Mouse (Mus musculus) limb, embryonic 12.5 days (tissue): Measurements from ENCODE around the gene Mtrex. TPM values are rescaled to one million over a fixed set of nuclear protein-coding genes. Genes with fewer than 3 reads are reported as not detected.

Experiments used
- ATAC-seq: fragments of 200-750 bp; cut with Nextera tagmentation; 2 replicates; pipeline ENCODE4 v1.8.0; 2017; ENCODE audit warnings: low read depth, moderate TSS enrichment; ENCODE audit not compliant: insufficient number of reproducible peaks, insufficient read depth, low FRiP score, low TSS enrichment
- H3K27ac ChIP-seq: fragments of 300-500 bp; sonication (generic); 2 replicates; pipeline ENCODE4 v1.5.1; 2016; ENCODE audit warnings: mild to moderate bottlenecking, moderate library complexity
- H3K27me3 ChIP-seq: fragments of 300-500 bp; sonication (generic); 2 replicates; pipeline ENCODE4 v1.6.1; 2016; ENCODE audit warnings: mild to moderate bottlenecking, moderate library complexity
- H3K36me3 ChIP-seq: fragments of 300-500 bp; sonication (generic); 2 replicates; pipeline ENCODE4 v1.6.1; 2016; ENCODE audit warnings: mild to moderate bottlenecking, moderate library complexity
- H3K4me1 ChIP-seq: fragments of 300-500 bp; sonication (generic); replicated peaks from 2 replicates; pipeline ENCODE4 v1.6.1; 2016
- H3K4me2 ChIP-seq: fragments of 300-500 bp; sonication (generic); 2 replicates; pipeline ENCODE4 v1.6.1; 2016; ENCODE audit warnings: mild to moderate bottlenecking, moderate library complexity
- H3K4me3 ChIP-seq: fragments of 300-500 bp; sonication (generic); replicated peaks from 2 replicates; pipeline ENCODE4 v1.5.1; 2016; ENCODE audit warnings: mild to moderate bottlenecking
- H3K9ac ChIP-seq: fragments of 300-500 bp; sonication (generic); replicated peaks from 2 replicates; pipeline ENCODE4 v1.6.1; 2016; ENCODE audit warnings: mild to moderate bottlenecking, moderate library complexity
- H3K9me3 ChIP-seq: fragments of 300-500 bp; sonication (generic); 2 replicates; pipeline ENCODE4 v1.6.1; 2016; ENCODE audit warnings: mild to moderate bottlenecking, moderate library complexity
- WGBS: fragments of 180-500 bp; shearing (Covaris S2); methylation state at CpG from one replicate; pipeline ENCODE4 v1.1.7; 2016; 5-methylcytosine and 5-hydroxymethylcytosine counted together
- polyA plus RNA-seq: library from polyadenylated mRNA; unstranded; fragments of >200 nt; fragmentation: Nextera tagmentation; extraction: Ambion mirVana; gene quantifications from 2 replicates; pipeline ENCODE4 v1.2.1, GENCODE M21; 2016

The Mtrex gene
- polyA plus RNA-seq, 1 experiment from 2014 or later: 97.3 TPM

DNA sequence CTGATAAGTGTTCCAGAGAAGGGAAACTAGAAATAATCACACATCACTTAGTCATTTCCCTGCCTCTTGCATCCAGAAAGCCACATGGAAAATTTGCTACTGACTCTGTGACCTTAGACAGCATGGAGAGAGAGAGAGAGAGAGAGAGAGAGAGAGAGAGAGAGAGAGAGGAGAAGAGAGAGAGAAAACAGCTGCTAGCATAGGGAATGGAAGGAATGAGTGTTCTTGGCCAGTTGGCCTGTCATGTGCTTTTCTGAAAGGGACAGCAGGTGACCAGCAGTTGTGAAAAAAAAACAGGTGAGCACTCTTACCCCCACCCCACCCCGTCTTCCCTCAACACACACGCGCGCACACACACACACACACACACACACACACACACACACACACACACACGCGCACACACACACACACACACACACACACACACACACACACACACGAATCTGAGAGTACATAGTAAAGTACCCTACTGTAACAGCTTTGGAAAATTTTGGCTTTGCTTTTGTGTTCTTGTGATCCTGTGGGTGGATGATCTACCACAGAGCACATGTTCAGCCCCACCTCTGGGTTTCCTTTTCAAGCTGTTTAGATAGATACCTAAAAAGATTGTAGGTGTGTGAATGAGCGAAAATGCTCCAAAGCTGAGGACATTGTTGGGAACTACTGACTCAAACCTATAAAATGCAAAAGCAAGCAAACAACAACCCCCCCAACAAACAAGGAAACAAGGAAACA is 103.1 kb downstream of the Mtrex start:
- no peak overlapping the region for H3K4me2 ChIP-seq
- H3K9ac ChIP-seq: no peak overlapping the region
- H3K4me1 ChIP-seq: peaks cover 5% of the 10 kb centered on the region
- H3K36me3 ChIP-seq: no peaks in the 10 kb centered on the region; the same call in 1 of the 2 replicates
- H3K4me3 ChIP-seq: no peak overlapping the region
- ATAC-seq: no peak
- WGBS: 75% methylated on average over 4 of the region's 8 CpGs
- H3K9me3 ChIP-seq: no peaks in the 10 kb centered on the region
- no peak overlapping the region for H3K27ac ChIP-seq
- H3K27me3 ChIP-seq: no peaks in the 10 kb centered on the region

DNA sequence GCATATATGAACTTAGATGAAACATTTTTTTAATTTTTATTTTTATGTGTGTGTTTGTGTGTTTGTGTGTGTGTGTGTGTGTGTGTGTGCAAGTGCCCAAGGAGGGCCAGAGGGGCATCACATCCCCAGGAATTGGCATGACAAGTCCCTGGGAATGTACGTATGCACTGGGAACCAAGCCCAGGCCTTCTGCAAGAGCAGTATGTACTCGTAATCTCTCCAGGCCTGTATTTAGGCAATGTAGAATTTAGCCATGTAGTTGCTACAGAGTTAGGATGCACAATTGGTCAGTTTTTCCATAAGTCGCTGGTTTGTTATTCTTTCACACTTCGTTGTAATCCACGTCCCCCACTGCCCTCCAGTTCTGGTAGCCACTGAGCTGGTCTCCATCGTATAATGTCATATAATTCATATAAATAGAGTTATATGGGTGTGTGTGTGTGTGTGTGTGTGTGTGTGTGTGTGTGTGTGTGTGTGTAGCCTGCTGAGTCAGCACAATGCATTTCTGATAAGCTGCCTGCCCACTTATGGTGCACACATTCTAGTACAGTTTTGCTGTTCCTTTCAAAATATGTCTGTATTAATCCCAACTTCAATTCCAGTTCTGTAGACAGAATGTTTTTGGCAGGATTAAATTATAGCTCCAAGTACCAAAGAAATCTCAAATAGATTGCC is 103.8 kb downstream of the Mtrex start:
- Histone ChIP-seq H3K9ac (no peak overlapping the region), H3K9me3 (no peaks in the 10 kb centered on the region), H3K27ac (no peak overlapping the region), H3K27me3 (no peaks in the 10 kb centered on the region), H3K4me3 (no peak overlapping the region), H3K4me2 (no peak overlapping the region), H3K36me3 (no peaks in the 10 kb centered on the region; the same call in 1 of the 2 replicates), H3K4me1 (no peaks in the 10 kb centered on the region)
- ATAC-seq: no peak
- 90% methylated on average over 6 of the region's 6 CpGs for WGBS

DNA sequence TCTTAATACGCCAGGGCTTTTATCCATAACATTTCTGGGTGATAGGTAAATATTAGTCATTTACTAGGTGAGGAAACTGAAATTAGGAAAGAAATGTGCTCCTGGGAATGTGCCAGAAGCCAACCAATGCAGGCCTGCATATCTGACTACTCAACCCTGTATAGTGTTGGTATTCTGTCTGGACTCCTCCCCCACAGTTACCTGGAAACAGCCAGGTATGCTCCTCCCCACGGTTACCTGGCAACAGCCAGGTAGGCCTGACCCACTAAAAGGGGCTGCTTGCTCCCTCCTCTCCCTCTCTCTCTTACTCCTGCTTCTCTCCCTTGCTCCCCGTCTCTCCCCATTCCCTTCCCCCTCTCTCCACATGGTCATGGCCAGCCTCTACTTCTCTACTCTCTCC is 104.8 kb downstream of the Mtrex start:
- Histone ChIP-seq H3K4me3 (no peak overlapping the region), H3K27me3 (no peaks in the 10 kb centered on the region), H3K36me3 (no peaks in the 10 kb centered on the region; the same call in 1 of the 2 replicates), H3K4me1 (no peaks in the 10 kb centered on the region), H3K9me3 (no peaks in the 10 kb centered on the region), H3K27ac (no peak overlapping the region), H3K9ac (no peak overlapping the region), H3K4me2 (no peak overlapping the region)
- WGBS: 74% methylated on average over 3 of the region's 3 CpGs
- ATAC-seq: no peak

DNA sequence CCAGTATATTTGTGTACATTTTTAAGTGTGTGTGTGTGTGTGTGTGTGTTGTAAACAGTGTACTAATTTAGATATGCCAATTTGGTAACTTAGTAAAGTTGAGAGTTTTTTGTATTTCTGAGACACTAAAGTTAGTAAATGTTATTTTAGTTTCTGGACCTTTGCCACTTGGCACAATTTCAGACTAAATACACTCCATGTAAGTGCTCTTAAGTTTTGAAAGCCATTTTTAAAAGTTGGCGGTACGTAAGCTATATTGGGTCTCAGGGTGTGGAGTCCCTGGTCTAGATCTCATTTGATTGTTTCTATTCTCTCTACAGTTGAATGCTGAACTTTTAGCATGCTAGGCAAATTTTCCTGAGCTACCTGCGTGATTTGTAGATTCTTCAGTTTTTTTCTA is 109.1 kb downstream of the Mtrex start:
- no peak overlapping the region for H3K27ac ChIP-seq
- 88% methylated on average over 3 of the region's 3 CpGs for WGBS
- no peak overlapping the region for H3K9ac ChIP-seq
- H3K4me1 ChIP-seq: no peaks in the 10 kb centered on the region
- H3K27me3 ChIP-seq: no peaks in the 10 kb centered on the region
- ATAC-seq: no peak
- H3K4me3 ChIP-seq: no peak overlapping the region
- no peak overlapping the region for H3K4me2 ChIP-seq
- no peaks in the 10 kb centered on the region for H3K36me3 ChIP-seq
- no peaks in the 10 kb centered on the region for H3K9me3 ChIP-seq

Other genes with a start within 250 kb of the Mtrex start
- gene Plpp1, start 126.6 kb downstream of the Mtrex start, polyA plus RNA-seq: 31.5 and 34.0 TPM in 2 replicates
- gene Dhx29, start 56 bp upstream of the Mtrex start, polyA plus RNA-seq: 38.4 and 43.4 TPM in 2 replicates
- gene Ccno, start 60.4 kb upstream of the Mtrex start, polyA plus RNA-seq: 0.21 and 0.37 TPM in 2 replicates
- gene Mcidas, start 66.4 kb upstream of the Mtrex start, polyA plus RNA-seq: not detected in 2 replicates
- not detected in 2 replicates for gene Cdc20b, start 107.7 kb upstream of the Mtrex start, polyA plus RNA-seq
- gene Gpx8, start 119.0 kb upstream of the Mtrex start, polyA plus RNA-seq: 141 and 152 TPM in 2 replicates
- not detected in 2 replicates for gene Gzma, start 173.6 kb upstream of the Mtrex start, polyA plus RNA-seq